Mouse (Mus musculus): Measurements from ENCODE around the gene Mllt6. TPM values are rescaled to one million over a fixed set of nuclear protein-coding genes. Genes with fewer than 3 reads are reported as not detected.
A peak's percentile ranks its signal among the peaks of the same experiment; 100 is the strongest.

Mllt6 gene
- polyA plus RNA-seq, 1 experiment from 2014 or later = 4.1 TPM

DNA sequence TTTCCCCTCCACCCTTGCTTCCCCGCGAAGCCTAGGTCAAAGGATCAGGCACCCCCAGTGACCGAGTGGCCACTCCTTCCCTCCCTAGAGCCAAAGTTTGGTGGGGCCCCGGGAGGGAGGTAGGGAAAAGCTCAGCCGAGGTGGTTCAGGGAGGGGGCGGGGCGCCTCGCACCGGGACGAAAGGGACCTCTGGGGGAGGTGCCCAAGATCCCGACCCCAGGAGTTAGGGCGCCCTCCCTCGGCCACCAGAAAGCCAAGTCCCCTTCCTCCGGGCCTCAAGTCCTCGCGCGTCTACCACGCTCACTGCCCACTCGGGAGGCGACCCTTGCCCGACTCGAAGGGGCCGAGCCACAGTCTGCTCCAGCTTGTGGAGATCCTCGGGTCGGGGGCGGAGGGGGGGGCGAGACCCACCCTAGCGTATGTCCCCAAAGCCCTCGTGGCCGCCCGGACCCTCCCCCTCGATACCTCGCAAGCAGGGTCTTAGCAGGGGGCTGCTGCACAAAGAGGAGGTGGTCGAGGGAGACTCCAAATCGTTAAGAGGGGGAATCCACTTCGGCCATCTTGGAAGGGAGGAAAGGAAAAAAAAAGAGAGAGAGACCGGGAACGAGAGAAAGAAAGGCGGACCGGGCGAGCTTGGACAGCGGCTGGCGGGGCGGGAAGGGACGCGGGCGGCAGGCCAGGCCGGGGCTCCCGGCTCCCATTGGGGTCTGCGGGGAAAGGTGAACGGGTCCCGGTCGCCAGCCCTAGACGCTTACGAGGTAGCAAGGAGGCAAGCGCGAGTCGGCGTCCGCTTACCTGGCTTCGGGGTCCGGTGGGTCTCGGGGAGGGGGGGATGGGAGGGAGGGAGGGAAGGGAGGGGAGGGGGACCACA lies 35.8 kb downstream of the Mllt6 start:
- Histone ChIP-seq H3K36me3 (ENCODE audit: control insufficient read depth, insufficient read depth, low read length) (0 out of 2 replicates have a peak, but pooled peaks cover 2% of the 10 kb centered on the region), H3K4me3 (ENCODE audit: low read depth, low read length) (peak overlapping the region; percentile 76), H3K4me2 (ENCODE audit: low read depth, severe bottlenecking) (peak overlapping the region; percentile 84), H3K4me1 (ENCODE audit: control insufficient read depth, insufficient read depth, low read length) (peaks cover 35% of the 10 kb centered on the region), H3K9ac (ENCODE audit: low read length) (peak overlapping the region; percentile 97), H3K27ac (replicated peaks; ENCODE audit: low read depth, low read length) (peak overlapping the region; percentile 97), H3K9me3 (ENCODE audit: control insufficient read depth, low read length) (no peaks in the 10 kb centered on the region), H3K27me3 (ENCODE audit: control insufficient read depth, insufficient read depth, low read length) (no peaks in the 10 kb centered on the region)
- DNase-seq (ENCODE audit: low spot score) (peak; percentile 87), ATAC-seq (ENCODE audit: insufficient number of reproducible peaks, low FRiP score, low TSS enrichment, low read depth) (no peak)
- under 1% methylated on average over 55 of the region's 63 CpGs for WGBS

DNA sequence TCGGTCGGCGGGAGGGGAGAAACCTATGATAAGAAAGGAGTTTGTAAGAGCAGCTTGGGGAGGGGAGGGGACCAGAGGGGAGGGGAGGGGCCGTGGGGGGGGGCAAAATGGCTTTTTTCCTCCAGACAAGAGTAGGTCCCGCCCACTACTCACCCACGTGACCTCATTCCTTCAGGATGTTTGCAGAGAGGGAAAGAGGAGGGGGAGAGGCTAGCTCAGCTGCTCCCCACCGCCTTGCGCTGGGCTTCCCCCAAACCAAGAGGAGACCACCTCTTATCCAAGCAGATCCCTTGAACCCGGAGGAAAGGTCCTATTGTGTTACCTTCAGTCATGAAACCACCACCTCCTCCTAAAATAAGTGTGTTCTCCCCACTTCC lies 36.4 kb downstream of the Mllt6 start:
- Histone ChIP-seq H3K4me3 (ENCODE audit: low read depth, low read length) (peak overlapping the region; percentile 76), H3K4me1 (ENCODE audit: control insufficient read depth, insufficient read depth, low read length) (peaks cover 38% of the 10 kb centered on the region), H3K27ac (replicated peaks; ENCODE audit: low read depth, low read length) (peak overlapping the region; percentile 97), H3K9ac (ENCODE audit: low read length) (peak overlapping the region; percentile 84), H3K36me3 (ENCODE audit: control insufficient read depth, insufficient read depth, low read length) (0 out of 2 replicates have a peak, but pooled peaks cover 2% of the 10 kb centered on the region), H3K27me3 (ENCODE audit: control insufficient read depth, insufficient read depth, low read length) (no peaks in the 10 kb centered on the region), H3K4me2 (ENCODE audit: low read depth, severe bottlenecking) (peak overlapping the region; percentile 88), H3K9me3 (ENCODE audit: control insufficient read depth, low read length) (no peaks in the 10 kb centered on the region)
- ATAC-seq (ENCODE audit: insufficient number of reproducible peaks, low FRiP score, low TSS enrichment, low read depth) (0 out of 2 replicates have a peak, but pooled peaks have one; percentile 36), DNase-seq (ENCODE audit: low spot score) (peak; percentile 94)
- 0% methylated on average over 6 of the region's 9 CpGs for WGBS

DNA sequence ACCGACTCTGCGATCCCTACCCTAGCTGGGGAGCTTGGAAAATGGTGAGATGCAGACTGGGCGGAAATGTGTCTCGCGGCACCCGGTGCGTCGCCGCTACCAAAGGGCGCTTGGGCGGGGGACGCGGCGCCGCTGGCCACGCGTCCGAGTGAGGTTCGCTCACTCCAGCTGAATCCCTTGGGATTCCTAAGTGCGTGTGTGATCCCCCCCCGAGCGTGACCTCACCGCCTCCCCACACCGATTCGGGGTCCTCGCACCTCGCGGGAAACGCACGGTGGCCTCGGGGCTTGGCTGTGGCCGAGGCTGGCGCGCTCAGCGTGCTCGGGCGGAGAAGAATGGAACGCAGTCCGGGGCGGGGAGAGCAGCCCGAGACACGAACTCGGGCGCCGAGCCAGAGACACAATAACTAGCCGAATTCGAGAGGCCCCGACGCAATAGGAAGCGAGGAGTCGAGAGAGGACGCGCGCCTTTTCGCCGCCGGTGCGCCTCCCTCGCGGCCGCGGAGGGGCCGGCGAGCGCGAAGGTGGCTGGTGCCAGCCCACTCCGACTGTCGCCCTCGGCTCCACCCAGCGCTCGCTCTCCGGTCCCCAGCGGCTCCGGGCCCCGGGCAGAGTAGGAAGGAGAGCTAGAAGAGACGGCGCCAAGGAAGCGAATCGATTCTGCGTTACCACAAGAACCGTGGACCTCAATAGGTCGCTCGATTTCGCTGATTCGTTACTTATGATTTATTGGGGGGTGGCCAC lies 37.0 kb downstream of the Mllt6 start, which contains the start of gene Pcgf2:
TSS of gene Pcgf2 (minus strand) at position 495 of the 743 bp plus-strand sequence.
- ATAC-seq (ENCODE audit: insufficient number of reproducible peaks, low FRiP score, low TSS enrichment, low read depth) = 0 out of 2 replicates have a peak, but pooled peaks have one; percentile 1
- peak within 1 kb of the TSS; percentile 88 for H3K4me2 ChIP-seq (ENCODE audit: low read depth, severe bottlenecking)
- WGBS = under 1% methylated on average over 85 of the region's 85 CpGs

DNA sequence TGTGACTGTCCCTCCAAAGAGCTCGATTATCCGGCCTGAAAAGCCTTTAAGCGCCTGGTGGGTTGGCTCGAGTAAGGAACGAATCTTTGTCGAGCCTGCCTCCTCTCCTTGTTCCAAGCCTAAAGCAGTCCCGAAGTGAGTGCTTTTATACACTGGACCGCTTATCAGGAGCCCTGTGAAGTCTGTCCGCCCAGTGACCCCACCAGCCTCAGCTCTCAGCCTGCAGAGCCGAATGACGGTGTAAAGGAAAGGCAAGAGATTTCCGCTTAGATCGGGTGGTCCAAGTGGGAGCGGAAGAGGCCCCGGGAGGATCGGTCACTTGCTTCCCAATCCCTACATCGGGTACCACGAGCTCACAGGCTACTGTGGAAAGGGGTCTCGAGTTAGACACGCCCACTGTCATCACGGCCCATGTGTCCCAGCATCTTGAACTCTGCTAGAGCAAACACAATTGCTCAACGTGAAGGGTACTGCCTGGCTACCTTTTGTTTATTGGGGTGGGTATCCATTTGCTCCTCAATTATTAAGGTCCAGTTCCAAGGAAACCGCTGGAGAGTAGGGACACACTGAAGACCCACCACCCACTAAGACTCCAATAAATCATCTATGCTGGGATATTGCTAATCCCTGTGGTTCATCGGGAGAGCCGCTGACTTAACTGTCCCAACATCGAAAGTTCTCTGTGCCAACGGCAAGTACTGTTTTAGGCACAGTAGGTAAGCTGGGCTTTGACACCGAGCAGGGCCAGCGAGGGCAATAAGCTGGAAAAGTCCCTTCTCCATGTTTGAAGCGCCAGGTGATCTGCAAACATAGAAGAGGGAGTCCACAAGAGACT lies 37.7 kb downstream of the Mllt6 start:
- DNase-seq (ENCODE audit: low spot score) (peak; percentile 63), ATAC-seq (ENCODE audit: insufficient number of reproducible peaks, low FRiP score, low TSS enrichment, low read depth) (no peak)
- Histone ChIP-seq H3K27ac (replicated peaks; ENCODE audit: low read depth, low read length) (peak overlapping the region; percentile 97), H3K4me2 (ENCODE audit: low read depth, severe bottlenecking) (peak overlapping the region; percentile 88), H3K36me3 (ENCODE audit: control insufficient read depth, insufficient read depth, low read length) (no peaks in the 10 kb centered on the region), H3K4me1 (ENCODE audit: control insufficient read depth, insufficient read depth, low read length) (peaks cover 25% of the 10 kb centered on the region), H3K4me3 (ENCODE audit: low read depth, low read length) (peak overlapping the region; percentile 76), H3K9ac (ENCODE audit: low read length) (peak overlapping the region; percentile 84), H3K9me3 (ENCODE audit: control insufficient read depth, low read length) (no peaks in the 10 kb centered on the region), H3K27me3 (ENCODE audit: control insufficient read depth, insufficient read depth, low read length) (no peaks in the 10 kb centered on the region)
- WGBS = 15% methylated on average over 30 of the region's 30 CpGs

More for the DNA sequence above, 37.0 kb downstream of the Mllt6 start, which contains the start of gene Pcgf2:
- peak within 1 kb of the TSS; percentile 76 for H3K4me3 ChIP-seq (ENCODE audit: low read depth, low read length)
- peak within 1 kb of the TSS; percentile 97 for H3K9ac ChIP-seq (ENCODE audit: low read length)
- DNase-seq (ENCODE audit: low spot score) = peak; percentile 78
- peaks cover 32% of the 10 kb centered on the region for H3K4me1 ChIP-seq (ENCODE audit: control insufficient read depth, insufficient read depth, low read length)
- H3K27ac ChIP-seq (replicated peaks; ENCODE audit: low read depth, low read length) = peak within 1 kb of the TSS; percentile 97
- no peaks in the 10 kb centered on the region for H3K27me3 ChIP-seq (ENCODE audit: control insufficient read depth, insufficient read depth, low read length)
- H3K9me3 ChIP-seq (ENCODE audit: control insufficient read depth, low read length) = no peaks in the 10 kb centered on the region
- H3K36me3 ChIP-seq (ENCODE audit: control insufficient read depth, insufficient read depth, low read length) = 0 out of 2 replicates have a peak, but pooled peaks cover 2% of the 10 kb centered on the region

DNA sequence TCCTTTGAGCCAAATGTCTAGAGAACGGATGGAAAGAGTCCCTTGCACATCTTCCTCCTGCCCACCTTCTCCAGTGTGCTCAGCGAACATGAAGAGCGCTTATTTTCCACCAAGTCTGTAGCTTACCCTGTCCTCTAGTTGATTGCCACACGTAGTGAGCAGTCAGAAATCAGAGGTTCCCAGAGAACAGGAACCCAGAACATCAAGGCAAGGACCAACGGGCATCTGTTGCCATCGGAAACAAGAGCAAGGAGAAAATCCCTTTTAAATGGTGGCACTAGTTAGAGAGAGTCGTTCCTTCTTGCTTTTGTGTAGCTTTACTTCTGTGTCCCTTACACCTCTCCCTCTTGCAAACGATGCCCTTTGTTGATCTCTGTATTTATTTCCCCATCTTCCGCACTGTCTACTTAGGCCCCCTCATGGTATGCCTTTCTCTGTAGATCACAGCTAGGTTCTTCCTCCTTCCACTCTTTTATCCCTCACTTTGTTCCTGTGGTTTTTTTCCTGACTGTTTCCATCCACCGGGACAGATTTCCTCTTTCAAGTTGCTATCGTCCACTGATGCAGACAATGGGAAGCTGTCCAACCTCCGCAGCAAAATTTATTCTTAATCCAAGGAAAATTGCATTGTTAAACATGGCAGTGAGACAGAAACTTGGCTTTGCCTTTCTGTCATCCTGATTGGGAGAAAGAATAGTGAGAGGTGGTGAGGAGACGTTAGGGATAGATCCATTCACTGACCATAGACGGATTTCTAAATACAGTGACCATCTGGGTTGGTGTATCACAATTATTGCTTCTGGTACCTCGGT lies 38.6 kb downstream of the Mllt6 start:
- WGBS = 54% methylated on average over 15 of the region's 15 CpGs
- Histone ChIP-seq H3K4me3 (ENCODE audit: low read depth, low read length) (peak overlapping the region; percentile 76; the same call in 1 of the 2 replicates), H3K4me2 (ENCODE audit: low read depth, severe bottlenecking) (peak overlapping the region; percentile 88), H3K27ac (replicated peaks; ENCODE audit: low read depth, low read length) (no peak overlapping the region), H3K27me3 (ENCODE audit: control insufficient read depth, insufficient read depth, low read length) (no peaks in the 10 kb centered on the region), H3K36me3 (ENCODE audit: control insufficient read depth, insufficient read depth, low read length) (peaks cover 5% of the 10 kb centered on the region), H3K9me3 (ENCODE audit: control insufficient read depth, low read length) (no peaks in the 10 kb centered on the region), H3K4me1 (ENCODE audit: control insufficient read depth, insufficient read depth, low read length) (peaks cover 16% of the 10 kb centered on the region), H3K9ac (ENCODE audit: low read length) (no peak overlapping the region)
- ATAC-seq (ENCODE audit: insufficient number of reproducible peaks, low FRiP score, low TSS enrichment, low read depth) (no peak), DNase-seq (ENCODE audit: low spot score) (no peak)

DNA sequence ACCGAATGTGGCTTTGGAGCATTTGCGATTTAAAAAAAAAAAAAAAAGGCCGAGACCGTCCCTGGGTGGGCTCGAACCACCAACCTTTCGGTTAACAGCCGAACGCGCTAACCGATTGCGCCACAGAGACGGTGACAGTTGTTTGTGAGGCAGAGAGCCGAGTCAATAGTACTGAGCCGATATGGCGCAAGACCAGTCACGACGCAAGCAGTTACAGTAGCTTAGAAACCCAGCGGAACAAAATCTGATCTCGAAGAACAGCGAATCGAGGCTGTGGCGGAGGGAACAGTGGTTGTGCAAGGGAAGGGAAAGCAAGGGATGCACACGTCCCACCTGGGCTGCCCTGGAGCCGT lies 39.2 kb downstream of the Mllt6 start:
- WGBS = under 1% methylated on average over 24 of the region's 24 CpGs
- H3K4me2 ChIP-seq (ENCODE audit: low read depth, severe bottlenecking) = peak overlapping the region; percentile 69
- H3K9me3 ChIP-seq (ENCODE audit: control insufficient read depth, low read length) = no peaks in the 10 kb centered on the region
- no peaks in the 10 kb centered on the region for H3K27me3 ChIP-seq (ENCODE audit: control insufficient read depth, insufficient read depth, low read length)
- H3K36me3 ChIP-seq (ENCODE audit: control insufficient read depth, insufficient read depth, low read length) = peaks cover 11% of the 10 kb centered on the region
- peaks cover 15% of the 10 kb centered on the region for H3K4me1 ChIP-seq (ENCODE audit: control insufficient read depth, insufficient read depth, low read length)
- DNase-seq (ENCODE audit: low spot score) (peak; percentile 95), ATAC-seq (ENCODE audit: insufficient number of reproducible peaks, low FRiP score, low TSS enrichment, low read depth) (no peak)
- H3K27ac ChIP-seq (replicated peaks; ENCODE audit: low read depth, low read length) = 0 out of 2 replicates have a peak overlapping the region, but pooled peaks have one; percentile 23
- H3K9ac ChIP-seq (ENCODE audit: low read length) = peak overlapping the region; percentile 52
- peak overlapping the region; percentile 71 for H3K4me3 ChIP-seq (ENCODE audit: low read depth, low read length)

DNA sequence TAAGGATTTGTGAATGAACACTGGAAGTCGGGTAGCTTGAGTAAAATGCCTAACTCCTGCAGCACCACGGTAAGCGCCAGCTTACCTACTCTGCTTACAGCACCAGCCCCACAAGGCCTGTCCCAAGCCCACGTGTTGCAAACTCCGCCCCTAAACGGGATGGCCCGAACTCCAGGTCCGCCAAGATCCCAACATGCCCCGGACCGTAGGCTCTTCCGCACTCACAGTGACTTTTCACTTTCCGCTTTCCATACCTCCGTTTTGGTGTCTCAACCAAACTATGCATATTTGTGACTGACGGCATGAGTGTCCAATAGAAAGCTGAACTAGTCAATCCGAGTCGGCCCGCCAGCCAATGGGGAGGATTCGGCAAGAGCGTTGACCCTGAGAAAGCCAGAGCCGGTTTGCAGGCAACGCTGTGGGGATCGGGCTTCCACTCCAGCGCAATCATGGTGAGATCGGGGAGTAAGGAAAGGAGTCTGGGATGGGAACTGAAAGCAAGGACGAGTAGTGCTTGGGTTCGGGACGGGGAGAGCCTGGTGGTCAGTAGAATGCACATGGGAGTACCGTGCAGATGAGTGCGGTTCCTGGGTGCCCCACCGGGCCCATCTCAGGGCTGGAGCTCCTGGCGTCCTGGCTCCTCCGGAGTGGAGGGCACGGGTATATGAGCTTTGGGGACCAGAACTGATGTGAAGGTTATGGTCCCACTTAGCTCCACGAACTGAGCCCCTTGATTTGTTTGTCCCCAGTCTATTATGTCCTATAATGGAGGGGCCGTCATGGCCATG lies 40.0 kb downstream of the Mllt6 start, which contains the start of gene Psmb3:
TSS of gene Psmb3 (plus strand) at position 361 of the 788 bp plus-strand sequence.
- ATAC-seq (ENCODE audit: insufficient number of reproducible peaks, low FRiP score, low TSS enrichment, low read depth) (peak; percentile 89), DNase-seq (ENCODE audit: low spot score) (peak; percentile 99)
- under 1% methylated on average over 35 of the region's 35 CpGs for WGBS
- Histone ChIP-seq H3K27ac (replicated peaks; ENCODE audit: low read depth, low read length) (0 out of 2 replicates have a peak within 1 kb of the TSS, but pooled peaks have one; percentile 23), H3K9ac (ENCODE audit: low read length) (peak within 1 kb of the TSS; percentile 73), H3K4me2 (ENCODE audit: low read depth, severe bottlenecking) (peak within 1 kb of the TSS; percentile 69), H3K4me3 (ENCODE audit: low read depth, low read length) (peak within 1 kb of the TSS; percentile 71), H3K9me3 (ENCODE audit: control insufficient read depth, low read length) (no peaks in the 10 kb centered on the region), H3K27me3 (ENCODE audit: control insufficient read depth, insufficient read depth, low read length) (no peaks in the 10 kb centered on the region), H3K4me1 (ENCODE audit: control insufficient read depth, insufficient read depth, low read length) (peaks cover 12% of the 10 kb centered on the region; the same call in 1 of the 2 replicates), H3K36me3 (ENCODE audit: control insufficient read depth, insufficient read depth, low read length) (peaks cover 11% of the 10 kb centered on the region)
